In genomic region chr3:107101787-107102651, GRCm38 (mm10) we compare ENCODE assay signal across 10 mouse cellular contexts. TPM values are rescaled to one million over a fixed set of nuclear protein-coding genes. Genes with fewer than 3 reads are reported as not detected.
A peak's percentile ranks its signal among the peaks of the same experiment; 100 is the strongest.
DNase-seq lines count a peak whose midpoint lies in the region; ATAC-seq lines count a peak whose summit lies in the region.
"Had no signal": no experiment of that assay in that cellular context is flagged by ENCODE, and none has a peak within 500 bp of the region (broad histone marks: within the 10 kb centered on the region; RNA-seq: fewer than 3 reads in every experiment).

No protein-coding gene starts in this region.

- no peak overlapping the region for H3K9ac ChIP-seq in liver, embryonic 11.5 days (ENCODE audit: low read depth, low read length)
- peak overlapping the region; percentile 68 for H3K9ac ChIP-seq in neural tube, embryonic 14.5 days (replicated peaks; ENCODE audit: low read depth, low read length)

- ATAC-seq in inflammation-experienced regulatory T-cells, adult 6 months: peak; percentile 56
- 0 out of 2 replicates have a peak, but pooled peaks have one; percentile 43 for ATAC-seq in liver, embryonic 11.5 days (replicated peaks; ENCODE audit: low FRiP score)
- peak; percentile 90 for ATAC-seq in neural tube, embryonic 14.5 days (ENCODE audit: low read depth)
- ATAC-seq: Patski had no signal

- H3K27me3 ChIP-seq in liver, embryonic 11.5 days (replicated peaks; ENCODE audit: control insufficient read depth, insufficient read depth, low read length): peaks cover 49% of the 10 kb centered on the region
- no peaks in the 10 kb centered on the region for H3K27me3 ChIP-seq in neural tube, embryonic 14.5 days (ENCODE audit: control insufficient read depth, insufficient read depth, low read length)

- no peaks in the 10 kb centered on the region for H3K36me3 ChIP-seq in liver, embryonic 11.5 days (ENCODE audit: control insufficient read depth, insufficient read depth, low read length)
- H3K36me3 ChIP-seq in neural tube, embryonic 14.5 days (ENCODE audit: control insufficient read depth, insufficient read depth, low read length): no peaks in the 10 kb centered on the region

- DNase-seq in layer of hippocampus, adult 11-12 months (ENCODE audit: low spot score): peak; percentile 70
- no peak for DNase-seq in layer of hippocampus, adult 9-10 months (ENCODE audit: low spot score)
- DNase-seq in cerebellum, postnatal 14 days: peak; percentile 70 to 71
- DNase-seq in frontal cortex, postnatal 36 days (ENCODE audit: low spot score in 2 of 2): peak; percentile 68 to 69
- peak; percentile 35 for DNase-seq in liver, embryonic 11.5 days (ENCODE audit: low spot score)
- DNase-seq in spleen, adult 12 weeks (ENCODE audit: low spot score): no peak

- H3K4me2 ChIP-seq in liver, embryonic 11.5 days: peak overlapping the region; percentile 66
- H3K4me2 ChIP-seq in neural tube, embryonic 14.5 days (ENCODE audit: low read depth, low read length): peak overlapping the region; percentile 70

- no peaks in the 10 kb centered on the region for H3K4me1 ChIP-seq in liver, embryonic 11.5 days (replicated peaks; ENCODE audit: control insufficient read depth, insufficient read depth, low read length)
- H3K4me1 ChIP-seq in neural tube, embryonic 14.5 days (ENCODE audit: control insufficient read depth, insufficient read depth, low read length): peaks cover 17% of the 10 kb centered on the region

- H3K27ac ChIP-seq in liver, embryonic 11.5 days (ENCODE audit: low read depth, low read length): no peak overlapping the region
- peak overlapping the region; percentile 80 for H3K27ac ChIP-seq in neural tube, embryonic 14.5 days (ENCODE audit: low read depth, low read length)
- H3K27ac ChIP-seq: macrophage had no signal

- H3K4me3 ChIP-seq in liver, embryonic 11.5 days (ENCODE audit: low read depth, low read length): peak overlapping the region; percentile 42
- peak overlapping the region; percentile 57 for H3K4me3 ChIP-seq in neural tube, embryonic 14.5 days (ENCODE audit: low read depth, low read length)

- H3K9me3 ChIP-seq in liver, embryonic 11.5 days (ENCODE audit: control insufficient read depth, low read length): no peaks in the 10 kb centered on the region
- H3K9me3 ChIP-seq in neural tube, embryonic 14.5 days (ENCODE audit: control insufficient read depth, low read length): no peaks in the 10 kb centered on the region

- 2% methylated on average over 53 of the region's 53 CpGs for WGBS in liver, embryonic 11.5 days
- under 1% methylated on average over 53 of the region's 53 CpGs for WGBS in neural tube, embryonic 14.5 days

RNA-seq across cellular contexts. Expression of gene Kcna2, which starts 1.1 kb away (rescaled TPM):
- polyA plus RNA-seq in inflammation-experienced regulatory T-cells, adult 6 months (2017; shearing (Covaris generic)): under 1 TPM; 0.06 to 0.38 (median 0.28) TPM
- polyA plus RNA-seq in liver, embryonic 11.5 days (2014; fragmentation: Nextera tagmentation; extraction: Ambion mirVana): 0.05 and 0.08 TPM in 2 replicates
- polyA plus RNA-seq in neural tube, embryonic 14.5 days (2014; fragmentation: Nextera tagmentation; extraction: Ambion mirVana): 2.0 and 3.2 TPM in 2 replicates

Comparison
In these comparisons a context has a peak if more than half of its experiments do, and no peak if none do; other contexts are left out.
1. DNase-seq: peak in layer of hippocampus, adult 11-12 months (single experiment), cerebellum, postnatal 14 days (2 of 2), frontal cortex, postnatal 36 days (2 of 2) and liver, embryonic 11.5 days (single experiment); none in layer of hippocampus, adult 9-10 months (single experiment) and spleen, adult 12 weeks (single experiment).
2. Peak in every context shown above with its lines, with median percentiles within 50 percentile points of each other: ATAC-seq.